Mouse (Mus musculus) adrenal gland, adult 2 months (tissue): ENCODE data around the gene Carnmt1. TPM values are rescaled to one million over a fixed set of nuclear protein-coding genes. Genes with fewer than 3 reads are reported as not detected.

Experiments used
- DNase-seq: peaks from one replicate; pipeline ENCODE4 v3.0.0; 2021
- long read RNA-seq: library from polyadenylated mRNA; stranded (forward); transcript quantifications from one replicate; pipeline ENCODE4 v2.0.0, GENCODE M21; 2021
- polyA plus RNA-seq: library from polyadenylated mRNA; depleted of rRNA; stranded (reverse); fragments of >200 nt; gene quantifications from 2 replicates; pipeline ENCODE4 v1.2.3, GENCODE M21; 2012; rRNA removed
- total RNA-seq, 2 experiments: library from RNA; stranded (reverse); gene quantifications; 2 replicates each; pipeline ENCODE4 v1.2.3; 2021

The Carnmt1 gene
- total RNA-seq (10 to 100 TPM; 23.7 to 24.7 TPM), polyA plus RNA-seq (10.4 and 12.5 TPM in 2 replicates)
- long read RNA-seq, full-length matches to known transcripts, result 35 of 43 reads
- long read RNA-seq, partial matches to known transcripts, result 1 of 43 reads
- long read RNA-seq, other reads (novel, unspliced or antisense), result 7 of 43 reads

- DNase-seq, result peak; percentile 100
Observed at GRCm38 (mm10) chr19:18670608-18671007, at the start of gene Carnmt1. TSS of gene Carnmt1 (plus strand) at chr19:18670764.

- DNase-seq, result no peak
Observed at GRCm38 (mm10) chr19:18623894-18624293, 46.7 kb upstream of the Carnmt1 start.

- DNase-seq, result no peak
Observed at GRCm38 (mm10) chr19:18629589-18629988, 41.0 kb upstream of the Carnmt1 start.

GRCm38 (mm10) chr19:18630221-18631119 lies 40.1 kb upstream of the Carnmt1 start:
- DNase-seq, result peak; percentile 42

- DNase-seq, result peak; percentile 84
Observed at GRCm38 (mm10) chr19:18631161-18631643, 39.4 kb upstream of the Carnmt1 start.

- DNase-seq, result peak; percentile 100
Observed at GRCm38 (mm10) chr19:18631644-18632219, 38.8 kb upstream of the Carnmt1 start, which contains the start of the genes Ostf1 and Nmrk1. TSS of gene Ostf1 (minus strand) at chr19:18631823. TSS of gene Nmrk1 (plus strand) at chr19:18631950.

GRCm38 (mm10) chr19:18632231-18633185 lies 38.1 kb upstream of the Carnmt1 start:
- no peak for DNase-seq

GRCm38 (mm10) chr19:18637954-18638353 lies 32.6 kb upstream of the Carnmt1 start:
- no peak for DNase-seq

- no peak for DNase-seq
Observed at GRCm38 (mm10) chr19:18638949-18639348, 31.6 kb upstream of the Carnmt1 start.

- DNase-seq, result no peak
Observed at GRCm38 (mm10) chr19:18639552-18639951, 31.0 kb upstream of the Carnmt1 start.

GRCm38 (mm10) chr19:18641001-18641400 lies 29.6 kb upstream of the Carnmt1 start:
- no peak for DNase-seq

- no peak for DNase-seq
Observed at GRCm38 (mm10) chr19:18643411-18643810, 27.2 kb upstream of the Carnmt1 start.

- no peak for DNase-seq
Observed at GRCm38 (mm10) chr19:18644084-18644483, 26.5 kb upstream of the Carnmt1 start.

GRCm38 (mm10) chr19:18646397-18646796 lies 24.2 kb upstream of the Carnmt1 start:
- no peak for DNase-seq

GRCm38 (mm10) chr19:18646853-18647420 lies 23.6 kb upstream of the Carnmt1 start:
- peak; percentile 73 for DNase-seq

- no peak for DNase-seq
Observed at GRCm38 (mm10) chr19:18647775-18648557, 22.6 kb upstream of the Carnmt1 start.

- DNase-seq, result no peak
Observed at GRCm38 (mm10) chr19:18648558-18648945, 22.0 kb upstream of the Carnmt1 start.

- DNase-seq, result no peak
Observed at GRCm38 (mm10) chr19:18649955-18650354, 20.6 kb upstream of the Carnmt1 start.

GRCm38 (mm10) chr19:18650473-18650872 lies 20.1 kb upstream of the Carnmt1 start:
- DNase-seq, result no peak

GRCm38 (mm10) chr19:18652592-18652991 lies 18.0 kb upstream of the Carnmt1 start:
- DNase-seq, result peak; percentile 81
